Mouse (Mus musculus) intestine, postnatal 0 days (tissue): ENCODE data around the gene Adgrl1. TPM values are rescaled to one million over a fixed set of nuclear protein-coding genes. Genes with fewer than 3 reads are reported as not detected.
"Not testable (repeated sequence)": the region's sequence is repeated elsewhere in the genome, so short reads cannot be mapped to it uniquely, and the experiment has no call there.

Source experiments
- ATAC-seq: fragments of 200-750 bp; cut with Nextera tagmentation; 2 replicates; pipeline ENCODE4 v1.8.0; 2017; ENCODE audit warnings: mild to moderate bottlenecking, moderate TSS enrichment, moderate library complexity
- H3K27ac ChIP-seq: fragments of 300-500 bp; sonication (generic); 2 replicates; pipeline ENCODE4 v1.5.1; 2014; ENCODE audit warnings: mild to moderate bottlenecking, low read depth, low read length, moderate library complexity
- H3K27me3 ChIP-seq: fragments of 300-500 bp; sonication (generic); replicated peaks from 2 replicates; pipeline ENCODE4 v1.6.1; 2014; ENCODE audit warnings: low read length, mixed read lengths; ENCODE audit not compliant: control insufficient read depth, insufficient read depth
- H3K36me3 ChIP-seq: fragments of 300-500 bp; sonication (generic); 2 replicates; pipeline ENCODE4 v1.6.1; 2014; ENCODE audit warnings: mild to moderate bottlenecking, moderate library complexity; ENCODE audit not compliant: control insufficient read depth, insufficient read depth
- H3K4me1 ChIP-seq: fragments of 300-500 bp; sonication (generic); replicated peaks from 2 replicates; pipeline ENCODE4 v1.6.1; 2014; ENCODE audit warnings: antibody characterized with exemption, low read length, mixed read lengths; ENCODE audit not compliant: control insufficient read depth, insufficient read depth
- H3K4me2 ChIP-seq: fragments of 300-500 bp; sonication (generic); replicated peaks from 2 replicates; pipeline ENCODE4 v1.6.1; 2014; ENCODE audit warnings: low read depth, mild to moderate bottlenecking, moderate library complexity
- H3K4me3 ChIP-seq: fragments of 300-500 bp; sonication (generic); 2 replicates; pipeline ENCODE4 v1.5.1; 2014; ENCODE audit warnings: low read depth, low read length
- H3K9ac ChIP-seq: fragments of 300-500 bp; sonication (generic); 2 replicates; pipeline ENCODE4 v1.6.1; 2014; ENCODE audit warnings: mild to moderate bottlenecking, low read depth, low read length
- H3K9me3 ChIP-seq: fragments of 300-500 bp; sonication (generic); 2 replicates; pipeline ENCODE4 v1.6.1; 2016; ENCODE audit warnings: mixed run types; ENCODE audit not compliant: control insufficient read depth
- CTCF ChIP-seq: sonication (generic); IDR thresholded peaks from 2 replicates; pipeline ENCODE4 v1.5.1; 2016; ENCODE audit warnings: low read depth, mild to moderate bottlenecking, control low read depth, antibody characterized with exemption, moderate library complexity
- WGBS: fragments of 180-500 bp; shearing (Covaris S2); extraction: QIAGEN DNeasy Blood & Tissue Kit; methylation state at CpG from one replicate; pipeline ENCODE4 v1.1.7; 2014; 5-methylcytosine and 5-hydroxymethylcytosine counted together
- polyA plus RNA-seq: library from polyadenylated mRNA; unstranded; fragments of >200 nt; fragmentation: Nextera tagmentation; extraction: Ambion mirVana; gene quantifications from 2 replicates; pipeline ENCODE4 v1.2.1, GENCODE M21; 2015

The Adgrl1 gene
- polyA plus RNA-seq, 1 experiment from 2014 or later, result 4.4 TPM

- peaks cover 5% of the 10 kb centered on the region; the same call in 1 of the 2 replicates for H3K4me1 ChIP-seq
- 46% methylated on average over 6 of the region's 6 CpGs for WGBS
- H3K9ac ChIP-seq, result no peak overlapping the region
- no peak overlapping the region for H3K4me2 ChIP-seq
- no peak overlapping the region for H3K4me3 ChIP-seq
- H3K27me3 ChIP-seq, result no peaks in the 10 kb centered on the region
- H3K27ac ChIP-seq, result no peak overlapping the region
- no peak for ATAC-seq
- H3K36me3 ChIP-seq, result peaks cover 17% of the 10 kb centered on the region
- TF ChIP-seq CTCF, result no peak
- H3K9me3 ChIP-seq, result no peaks in the 10 kb centered on the region
Observed at GRCm38 (mm10) chr8:83977646-83978045, 77.7 kb downstream of the Adgrl1 start.

- no peak for TF ChIP-seq CTCF
- ATAC-seq, result no peak
- H3K36me3 ChIP-seq, result peaks cover 23% of the 10 kb centered on the region
- H3K27me3 ChIP-seq, result no peaks in the 10 kb centered on the region
- H3K9me3 ChIP-seq, result no peaks in the 10 kb centered on the region
- no peak overlapping the region for H3K9ac ChIP-seq
- H3K4me3 ChIP-seq, result no peak overlapping the region
- peaks cover 5% of the 10 kb centered on the region; the same call in 1 of the 2 replicates for H3K4me1 ChIP-seq
- no peak overlapping the region for H3K27ac ChIP-seq
- no peak overlapping the region for H3K4me2 ChIP-seq
- WGBS, result 77% methylated on average over 9 of the region's 9 CpGs
Observed at GRCm38 (mm10) chr8:83978200-83978599, 78.3 kb downstream of the Adgrl1 start.

DNA sequence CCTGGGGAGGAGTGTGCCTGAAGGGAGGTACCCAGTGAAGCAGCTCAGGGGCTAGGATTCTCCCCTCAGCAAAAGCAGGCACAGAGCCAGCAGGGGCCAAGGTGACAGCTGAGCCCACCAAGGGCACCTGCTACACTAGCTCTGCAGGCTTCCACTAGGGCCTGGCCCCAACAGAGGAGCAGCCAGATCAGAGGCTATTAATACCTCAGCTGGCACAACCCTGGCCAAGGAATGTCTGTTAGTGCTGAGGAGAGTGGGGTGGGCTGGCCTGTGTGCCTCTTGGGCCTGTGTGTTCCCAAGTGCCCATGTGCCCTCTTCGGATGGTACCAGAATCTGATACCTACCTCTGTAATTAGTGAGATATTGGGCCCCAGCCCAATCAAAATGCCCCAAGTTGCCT, 80.3 kb downstream of the Adgrl1 start:
- no peaks in the 10 kb centered on the region for H3K9me3 ChIP-seq
- H3K9ac ChIP-seq, result no peak overlapping the region
- H3K27me3 ChIP-seq, result no peaks in the 10 kb centered on the region
- no peak overlapping the region for H3K4me2 ChIP-seq
- no peak overlapping the region for H3K4me3 ChIP-seq
- peaks cover 28% of the 10 kb centered on the region for H3K36me3 ChIP-seq
- H3K4me1 ChIP-seq, result no peaks in the 10 kb centered on the region
- WGBS, result 96% methylated on average over 1 of the region's 1 CpGs
- TF ChIP-seq CTCF, result no peak
- no peak overlapping the region for H3K27ac ChIP-seq
- no peak for ATAC-seq

DNA sequence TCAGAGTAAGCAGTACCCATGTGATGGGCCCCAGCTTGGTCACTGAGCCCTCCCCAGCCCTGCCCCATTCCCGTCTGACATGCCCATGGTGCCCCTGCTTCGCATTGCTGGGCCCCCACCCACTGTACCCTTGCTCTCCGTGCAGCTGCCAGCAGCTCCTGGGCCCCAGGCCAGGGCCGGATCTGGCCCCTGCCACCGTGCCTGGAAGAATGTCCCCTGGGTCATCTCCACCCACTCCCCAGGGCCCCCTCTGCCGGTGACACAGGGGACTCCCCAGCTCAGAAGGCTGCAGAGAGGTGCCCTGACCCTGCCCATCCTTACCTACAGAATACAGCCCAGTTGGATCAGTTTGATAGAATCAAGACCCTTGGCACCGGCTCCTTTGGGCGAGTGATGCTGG, 80.9 kb downstream of the Adgrl1 start:
- Histone ChIP-seq H3K4me3 (no peak overlapping the region), H3K9ac (no peak overlapping the region), H3K4me2 (no peak overlapping the region), H3K9me3 (no peaks in the 10 kb centered on the region), H3K4me1 (no peaks in the 10 kb centered on the region), H3K27ac (no peak overlapping the region), H3K27me3 (no peaks in the 10 kb centered on the region), H3K36me3 (peaks cover 29% of the 10 kb centered on the region)
- ATAC-seq, result no peak
- no peak for TF ChIP-seq CTCF
- 76% methylated on average over 8 of the region's 8 CpGs for WGBS

GRCm38 (mm10) chr8:83981533-83981932, 81.6 kb downstream of the Adgrl1 start:
- no peak for TF ChIP-seq CTCF
- Histone ChIP-seq H3K9me3 (no peaks in the 10 kb centered on the region), H3K36me3 (peaks cover 35% of the 10 kb centered on the region), H3K9ac (no peak overlapping the region), H3K4me1 (no peaks in the 10 kb centered on the region), H3K4me2 (no peak overlapping the region), H3K27ac (no peak overlapping the region), H3K27me3 (no peaks in the 10 kb centered on the region), H3K4me3 (no peak overlapping the region)
- ATAC-seq, result 0 out of 2 replicates have a peak, but pooled peaks have one; percentile 26
- WGBS, result 95% methylated on average over 7 of the region's 7 CpGs

GRCm38 (mm10) chr8:83982449-83982848, 82.5 kb downstream of the Adgrl1 start:
- Histone ChIP-seq H3K9ac (no peak overlapping the region), H3K27me3 (no peaks in the 10 kb centered on the region), H3K36me3 (peaks cover 45% of the 10 kb centered on the region), H3K4me2 (no peak overlapping the region), H3K4me1 (no peaks in the 10 kb centered on the region), H3K27ac (no peak overlapping the region; the same call in 1 of the 2 replicates), H3K4me3 (no peak overlapping the region), H3K9me3 (no peaks in the 10 kb centered on the region)
- no peak for ATAC-seq
- 72% methylated on average over 4 of the region's 4 CpGs for WGBS
- TF ChIP-seq CTCF, result no peak

DNA sequence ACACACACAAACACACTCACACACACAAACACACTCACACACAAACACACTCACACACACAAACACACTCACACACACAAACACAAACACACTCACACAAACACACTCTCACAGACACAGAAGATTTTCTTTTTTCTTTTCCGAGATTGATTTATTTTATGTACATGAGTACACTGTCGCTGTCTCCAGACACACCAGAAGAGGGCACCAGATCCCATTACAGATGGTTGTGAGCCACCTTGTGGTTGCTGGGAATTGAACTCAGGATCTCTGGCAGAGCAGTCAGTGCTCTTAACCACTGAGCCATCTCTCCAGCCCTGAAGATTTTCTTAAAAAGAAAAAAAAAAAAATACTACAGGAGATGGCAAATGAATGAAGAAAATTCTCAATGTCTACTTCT, 83.3 kb downstream of the Adgrl1 start:
- peaks cover 52% of the 10 kb centered on the region for H3K36me3 ChIP-seq
- H3K4me3 ChIP-seq, H3K9me3 ChIP-seq, H3K27ac ChIP-seq, H3K9ac ChIP-seq, H3K27me3 ChIP-seq, H3K4me1 ChIP-seq, ATAC-seq, H3K4me2 ChIP-seq: not testable (repeated sequence)
- 99% methylated on average over 2 of the region's 2 CpGs for WGBS
- TF ChIP-seq CTCF, result peak; percentile 48
